Mouse (Mus musculus) liver, embryonic 14.5 days (tissue): ENCODE data around the gene Vps51. TPM values are rescaled to one million over a fixed set of nuclear protein-coding genes. Genes with fewer than 3 reads are reported as not detected.

ENCODE experiments used
- ATAC-seq: fragments of 200-750 bp; cut with Nextera tagmentation; 2 replicates; pipeline ENCODE4 v1.8.0; 2017; ENCODE audit warnings: moderate number of reproducible peaks, mild to moderate bottlenecking, moderate library complexity; ENCODE audit not compliant: insufficient read depth
- DNase-seq, 3 experiments: peaks; one replicate each; pipeline ENCODE4 v3.0.0-alpha.2; 2012 to 2013; ENCODE audit warnings: low read depth in 3 of 3, low spot score in 3 of 3
- H3K27ac ChIP-seq: fragments of 300-500 bp; sonication (generic); 2 replicates; pipeline ENCODE4 v1.5.1; 2014; ENCODE audit warnings: moderate library complexity, mild to moderate bottlenecking, control low read depth, inconsistent platforms
- H3K27me3 ChIP-seq: fragments of 300-500 bp; sonication (generic); 2 replicates; pipeline ENCODE4 v1.6.1; 2014; ENCODE audit warnings: mild to moderate bottlenecking, low read length, moderate library complexity; ENCODE audit not compliant: control insufficient read depth, insufficient read depth
- H3K36me3 ChIP-seq: fragments of 300-500 bp; sonication (generic); replicated peaks from 2 replicates; pipeline ENCODE4 v1.6.1; 2014; ENCODE audit warnings: low read depth; ENCODE audit not compliant: control insufficient read depth, insufficient read depth
- H3K4me1 ChIP-seq, 2 experiments: fragments of 200-500 bp in 1 of 2; fragments of 300-500 bp in 1 of 2; sonication (generic) in 1 of 2; replicated peaks; 2 replicates each; pipeline ENCODE4 v1.6.1; 2012 to 2014; ENCODE audit warnings: antibody characterized with exemption in 1 of 2, inconsistent platforms in 1 of 2, low read length in 1 of 2; ENCODE audit not compliant: control insufficient read depth in 2 of 2, insufficient read depth in 2 of 2
- H3K4me2 ChIP-seq: fragments of 300-500 bp; sonication (generic); 2 replicates; pipeline ENCODE4 v1.6.1; 2014; ENCODE audit warnings: low read depth, mild to moderate bottlenecking, control low read depth, moderate library complexity
- H3K4me3 ChIP-seq, 2 experiments: fragments of 200-500 bp in 1 of 2; fragments of 300-500 bp in 1 of 2; sonication (generic) in 1 of 2; 2 replicates each; pipeline ENCODE4 v1.5.1; 2012 to 2014; ENCODE audit warnings: low read depth in 2 of 2, low read length in 2 of 2, mild to moderate bottlenecking in 2 of 2, control low read depth in 1 of 2, inconsistent platforms in 1 of 2, moderate library complexity in 1 of 2; ENCODE audit not compliant: insufficient read depth in 1 of 2
- H3K9ac ChIP-seq: fragments of 300-500 bp; sonication (generic); replicated peaks from 2 replicates; pipeline ENCODE4 v1.6.1; 2014; ENCODE audit warnings: mild to moderate bottlenecking, control low read depth, moderate library complexity
- H3K9me3 ChIP-seq: fragments of 300-500 bp; sonication (generic); 2 replicates; pipeline ENCODE4 v1.6.1; 2016; ENCODE audit warnings: low read length, mixed read lengths; ENCODE audit not compliant: control insufficient read depth
- CTCF ChIP-seq: IDR thresholded peaks from 2 replicates; pipeline ENCODE4 v1.5.1; 2016; ENCODE audit warnings: antibody characterized with exemption, low read depth, control low read depth
- EP300 ChIP-seq: IDR thresholded peaks from 2 replicates; pipeline ENCODE4 v1.6.1; 2016; ENCODE audit warnings: antibody characterized with exemption, low read depth
- WGBS: fragments of 180-500 bp; shearing (Covaris S2); extraction: QIAGEN DNeasy Blood & Tissue Kit; methylation state at CpG from one replicate; pipeline ENCODE4 v1.1.7; 2014; ENCODE audit not compliant: insufficient replicate concordance; 5-methylcytosine and 5-hydroxymethylcytosine counted together
- polyA plus RNA-seq, 2 experiments: library from polyadenylated mRNA; depleted of rRNA in 1 of 2; stranded (reverse) in 1 of 2; unstranded in 1 of 2; fragments of >200 nt; fragmentation: Nextera tagmentation in 1 of 2; extraction: Ambion mirVana in 1 of 2; gene quantifications; 2 replicates each; pipeline versions ENCODE4 v1.2.1 to v1.2.3; 2012 to 2014

Gene Vps51
- polyA plus RNA-seq, 2 experiments, result 19.9 to 21.9 TPM

DNA sequence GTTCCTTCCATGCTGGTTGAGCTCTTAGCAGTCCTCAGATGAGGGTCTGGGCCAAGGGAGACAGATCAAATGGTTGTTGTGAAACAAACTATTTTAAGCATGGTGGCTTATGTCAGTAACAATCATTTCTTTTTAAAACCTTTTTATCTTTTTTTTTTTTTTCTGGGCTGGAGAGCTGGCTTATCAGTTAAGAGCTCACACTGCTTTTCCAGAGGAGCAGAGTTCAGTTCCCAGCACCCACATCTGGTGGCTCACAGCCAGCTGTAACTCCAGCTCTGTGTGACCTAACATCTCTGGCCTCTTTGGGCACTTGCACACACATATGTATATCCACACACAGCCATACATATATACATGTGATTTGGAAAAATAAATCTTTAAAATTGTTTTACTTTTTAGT, 39.3 kb downstream of the Vps51 start:
- Histone ChIP-seq H3K27ac (no peak overlapping the region), H3K36me3 (no peaks in the 10 kb centered on the region), H3K4me3 (no peak overlapping the region), H3K4me1 (peaks cover 0 to 7% of the 10 kb centered on the region in 2 experiments; a peak in 2 of 4 replicates), H3K27me3 (no peaks in the 10 kb centered on the region), H3K9me3 (no peaks in the 10 kb centered on the region), H3K9ac (no peak overlapping the region), H3K4me2 (no peak overlapping the region)
- DNase-seq (no peak), ATAC-seq (no peak)
- no peak for TF ChIP-seq EP300
- no peak for TF ChIP-seq CTCF

DNA sequence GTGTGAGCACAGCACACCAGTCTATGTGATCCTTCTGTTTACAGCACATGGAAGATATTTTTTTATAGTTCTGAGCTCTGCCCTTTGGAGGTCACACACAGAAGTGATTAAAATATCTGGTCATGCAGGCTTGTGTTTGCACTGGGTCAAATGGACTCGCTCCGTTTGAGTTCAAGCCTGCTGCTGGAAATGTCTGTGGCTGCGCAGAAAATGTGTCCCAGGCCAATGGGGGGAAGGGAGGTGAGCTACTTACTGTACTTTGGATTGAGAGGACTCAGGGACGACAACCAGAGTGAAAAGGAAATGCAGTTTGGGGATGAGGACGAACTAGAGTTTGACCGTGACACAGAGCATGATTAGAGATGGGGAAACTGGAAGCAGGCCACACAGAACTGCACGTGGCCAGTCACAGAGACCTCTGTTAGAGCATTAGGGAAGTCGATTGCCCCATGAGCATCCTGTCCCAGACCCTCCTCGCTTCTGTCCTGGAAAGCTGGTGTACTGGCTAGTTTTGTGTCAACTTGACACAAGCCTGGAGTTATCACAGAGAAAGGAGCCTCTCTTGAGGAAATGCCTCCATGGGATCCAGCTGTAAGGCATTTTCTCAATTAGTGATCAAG, 41.0 kb downstream of the Vps51 start:
- Histone ChIP-seq H3K9ac (no peak overlapping the region), H3K4me2 (no peak overlapping the region), H3K9me3 (no peaks in the 10 kb centered on the region), H3K27me3 (no peaks in the 10 kb centered on the region), H3K4me1 (peaks cover 0 to 7% of the 10 kb centered on the region in 2 experiments; a peak in 2 of 4 replicates), H3K36me3 (no peaks in the 10 kb centered on the region), H3K27ac (no peak overlapping the region), H3K4me3 (no peak overlapping the region)
- ATAC-seq (no peak), DNase-seq (no peak)
- WGBS, result 46% methylated on average over 9 of the region's 9 CpGs
- no peak for TF ChIP-seq CTCF
- no peak for TF ChIP-seq EP300

DNA sequence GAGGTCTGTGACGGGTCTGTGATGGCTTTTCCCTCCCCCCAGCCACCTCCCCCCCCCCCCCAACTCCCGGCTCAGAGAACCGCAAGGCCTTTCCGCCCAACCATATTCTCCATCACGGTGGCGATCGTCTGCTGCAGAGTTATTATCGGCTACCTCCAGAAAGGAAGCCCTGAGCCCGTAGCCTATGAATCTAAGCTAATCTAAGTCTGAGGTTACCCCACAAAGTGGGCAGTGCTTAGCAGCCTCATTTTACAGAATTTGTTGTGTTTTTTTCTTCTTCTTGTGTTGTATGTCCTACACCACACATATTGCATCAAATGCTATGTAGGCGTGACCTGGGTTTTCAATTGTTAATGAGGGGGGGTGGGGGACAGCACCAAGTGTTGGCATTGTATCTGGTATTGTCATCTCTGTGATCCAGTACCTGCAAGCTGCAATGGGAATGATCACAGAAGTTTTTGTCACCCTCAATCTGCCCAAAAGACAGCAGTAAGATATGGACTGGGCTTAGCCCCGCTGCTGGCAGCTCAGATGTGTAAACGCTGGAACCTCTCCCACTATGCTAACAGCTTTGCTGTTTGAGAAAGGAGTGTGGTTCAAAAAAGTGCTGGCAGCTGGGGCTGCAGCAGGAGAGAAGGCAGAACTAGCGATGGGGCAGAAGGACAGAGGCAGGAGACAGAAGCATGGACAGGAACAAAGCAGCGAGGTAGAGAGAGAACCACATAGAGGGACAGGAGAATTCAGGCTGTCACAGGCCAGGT, 46.3 kb downstream of the Vps51 start:
- no peak overlapping the region for H3K9ac ChIP-seq
- no peaks in the 10 kb centered on the region for H3K36me3 ChIP-seq
- 38% methylated on average over 14 of the region's 14 CpGs for WGBS
- ATAC-seq (no peak), DNase-seq (no peak)
- no peak overlapping the region for H3K27ac ChIP-seq
- no peaks in the 10 kb centered on the region for H3K9me3 ChIP-seq
- peaks cover 0 to 2% of the 10 kb centered on the region in 2 experiments; a peak in 1 of 4 replicates for H3K4me1 ChIP-seq
- H3K27me3 ChIP-seq, result no peaks in the 10 kb centered on the region
- no peak overlapping the region for H3K4me3 ChIP-seq
- no peak for TF ChIP-seq CTCF
- no peak for TF ChIP-seq EP300
- H3K4me2 ChIP-seq, result no peak overlapping the region

DNA sequence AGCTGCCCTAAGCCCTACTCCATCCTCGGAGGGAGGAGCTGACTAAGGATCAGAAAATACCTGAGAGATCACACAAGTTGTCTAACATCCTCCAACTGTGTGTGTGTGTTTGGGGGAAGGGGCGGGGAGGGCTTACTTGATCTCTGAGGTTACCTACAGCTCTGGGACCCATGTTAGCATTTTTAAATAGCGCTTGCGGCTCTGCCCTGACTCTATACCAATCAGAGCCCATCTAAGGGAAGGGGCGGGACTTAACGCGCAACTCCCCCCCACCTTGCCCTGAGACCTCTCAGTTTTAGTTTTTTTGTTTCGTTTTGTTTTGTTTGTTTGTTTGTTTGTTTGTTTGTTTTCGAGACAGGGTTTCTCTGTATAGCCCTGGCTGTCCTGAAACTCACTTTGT, 47.6 kb downstream of the Vps51 start:
- H3K4me2 ChIP-seq, result no peak overlapping the region
- H3K4me1 ChIP-seq, result 0 out of 4 replicates have a peak, but pooled peaks cover 0 to 2% of the 10 kb centered on the region in 2 experiments
- TF ChIP-seq CTCF (no peak), EP300 (no peak)
- no peaks in the 10 kb centered on the region for H3K27me3 ChIP-seq
- H3K4me3 ChIP-seq, result no peak overlapping the region
- no peak overlapping the region for H3K27ac ChIP-seq
- no peak for ATAC-seq
- H3K9me3 ChIP-seq, result no peaks in the 10 kb centered on the region
- no peak overlapping the region for H3K9ac ChIP-seq
- no peaks in the 10 kb centered on the region for H3K36me3 ChIP-seq
- DNase-seq, result no peak
- WGBS, result 70% methylated on average over 9 of the region's 9 CpGs

DNA sequence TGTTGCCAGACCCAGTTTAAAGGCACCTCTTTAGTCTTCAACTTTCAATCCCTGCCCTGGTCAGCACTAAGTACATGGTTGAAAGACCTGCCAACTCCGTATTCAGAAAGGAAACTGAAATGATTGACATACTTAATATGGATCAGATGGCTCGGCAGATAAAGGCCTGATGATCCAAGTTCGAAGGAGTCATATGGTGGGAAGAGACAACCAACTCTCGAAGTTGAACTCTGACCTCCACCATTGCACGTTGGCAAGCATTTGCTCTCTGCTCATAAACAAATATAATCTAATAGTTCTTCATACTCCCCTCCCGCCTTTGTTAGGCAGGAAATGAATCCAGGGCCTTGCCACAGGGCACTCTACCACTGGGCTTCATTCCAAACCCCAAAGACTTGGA, 48.0 kb downstream of the Vps51 start:
- 0 out of 4 replicates have a peak, but pooled peaks cover 0 to 2% of the 10 kb centered on the region in 2 experiments for H3K4me1 ChIP-seq
- no peak overlapping the region for H3K27ac ChIP-seq
- TF ChIP-seq EP300, result no peak
- TF ChIP-seq CTCF, result no peak
- ATAC-seq (no peak), DNase-seq (no peak)
- H3K4me2 ChIP-seq, result no peak overlapping the region
- no peak overlapping the region for H3K9ac ChIP-seq
- H3K36me3 ChIP-seq, result no peaks in the 10 kb centered on the region
- no peaks in the 10 kb centered on the region for H3K9me3 ChIP-seq
- H3K4me3 ChIP-seq, result no peak overlapping the region
- no peaks in the 10 kb centered on the region for H3K27me3 ChIP-seq
- 67% methylated on average over 6 of the region's 6 CpGs for WGBS
